Mouse (Mus musculus) cerebellum, postnatal 4 days (tissue): ENCODE measurements around the gene Olfr1392.
"Not testable (repeated sequence)": the region's sequence is repeated elsewhere in the genome, so short reads cannot be mapped to it uniquely, and the experiment has no call there.

ENCODE experiments used
- DNase-seq, 2 experiments: peaks; one replicate each; pipeline ENCODE4 v3.0.0; 2022; ENCODE audit warnings: low spot score in 2 of 2, mixed read lengths in 1 of 2

Gene Olfr1392

DNA sequence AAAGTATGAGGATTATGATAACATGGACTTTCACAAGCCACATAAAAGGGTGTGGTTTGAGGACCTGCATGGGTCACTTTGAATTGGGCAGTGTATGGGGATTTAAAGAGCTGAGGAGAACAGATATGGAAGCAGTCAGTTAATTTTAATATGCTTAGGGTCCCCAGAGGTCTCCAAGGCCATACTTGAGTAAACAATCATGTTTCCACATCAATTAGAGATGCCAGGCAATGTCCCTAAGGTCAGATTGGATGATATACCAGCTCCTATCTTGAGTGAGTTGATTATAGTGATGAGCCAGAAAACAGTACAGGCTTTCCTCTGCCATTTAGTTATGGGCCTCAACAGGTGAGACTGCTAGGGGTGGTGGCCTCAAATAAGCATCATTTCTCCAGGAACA is 19.4 kb downstream of the Olfr1392 start, which contains the start of gene Olfr10:
Gene Olfr10 (plus strand): TSS at position 301 of the 400 bp plus-strand sequence.
- no peak for DNase-seq

DNA sequence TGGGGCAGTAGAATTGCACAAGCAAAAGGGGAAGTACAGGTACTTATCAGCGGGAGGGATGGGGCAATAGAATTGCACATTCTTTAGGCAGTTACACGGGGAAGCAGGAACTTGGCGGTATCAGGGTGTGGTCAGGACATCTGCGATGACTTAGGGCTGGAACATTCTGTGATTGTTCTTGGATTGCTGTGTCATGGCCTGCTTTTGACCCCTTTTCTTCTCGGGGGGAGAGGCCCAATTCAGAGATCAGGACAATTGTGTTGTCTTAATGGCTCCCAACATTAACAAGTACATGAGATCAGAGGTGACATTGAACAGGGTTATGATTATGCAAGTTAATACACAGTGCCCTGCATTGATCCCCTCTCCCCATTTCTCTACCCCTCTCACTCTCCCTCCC is 23.5 kb downstream of the Olfr1392 start:
- DNase-seq = not testable (repeated sequence)

DNA sequence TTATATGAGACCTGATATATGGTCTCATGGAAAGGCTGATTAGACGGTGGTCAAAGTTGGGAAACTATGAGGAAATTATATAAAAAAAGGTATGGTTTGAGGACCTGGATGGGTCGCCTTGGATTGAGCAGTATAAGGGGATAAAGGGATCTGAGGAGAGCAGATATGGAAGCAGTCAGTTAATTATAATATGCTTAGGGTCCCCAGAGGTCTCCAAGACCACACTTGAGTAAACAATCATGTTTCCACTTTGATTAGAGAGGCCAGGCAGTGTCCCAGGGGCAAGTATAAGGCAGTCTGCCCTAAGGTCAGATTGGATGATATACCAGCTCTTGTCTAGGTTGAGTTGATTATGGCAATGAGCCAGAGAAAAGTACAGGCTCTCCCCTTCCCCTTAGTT is 37.4 kb downstream of the Olfr1392 start, which contains the start of gene Olfr1391:
Gene Olfr1391 (plus strand): TSS at position 301 of the 400 bp plus-strand sequence.
- DNase-seq = no peak

DNA sequence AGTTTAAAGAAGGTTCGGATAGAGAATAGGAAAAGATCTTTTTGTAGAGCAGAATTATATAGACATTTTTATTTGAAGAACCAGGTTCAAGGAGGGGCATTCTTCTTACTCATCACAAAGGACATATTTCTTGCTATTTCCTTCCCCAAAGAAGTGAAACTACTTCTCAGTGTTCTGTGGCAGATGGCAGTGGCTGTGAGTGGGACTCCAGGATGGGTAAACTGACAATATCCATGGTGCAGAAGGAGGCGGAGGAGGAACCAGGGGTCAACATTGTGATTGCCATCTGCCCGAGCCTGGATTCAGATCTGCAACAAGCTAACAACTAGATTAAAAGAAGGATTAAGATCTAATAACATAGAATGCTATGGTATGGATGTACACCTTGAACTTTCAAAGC is 41.6 kb downstream of the Olfr1392 start:
- no peak for DNase-seq

DNA sequence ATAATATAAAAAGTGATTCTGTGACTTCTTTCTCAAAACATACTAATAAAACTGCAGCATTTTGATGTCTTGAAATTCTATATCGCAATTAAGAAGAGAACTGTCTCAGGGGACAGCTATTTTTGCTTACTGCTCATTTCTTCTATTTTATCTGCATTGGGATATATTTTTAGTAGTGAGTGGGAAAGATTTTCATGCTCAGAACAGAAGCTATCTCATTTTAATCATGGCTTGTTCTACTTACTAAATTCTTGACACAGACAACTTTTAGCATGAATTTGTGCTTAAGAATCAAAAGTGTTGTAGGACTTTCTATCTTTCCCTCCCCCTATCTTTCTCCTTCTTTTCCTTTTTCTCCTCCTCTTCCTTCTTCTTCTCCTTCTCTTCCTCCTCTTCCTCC is 44.6 kb downstream of the Olfr1392 start:
- DNase-seq = no peak

DNA sequence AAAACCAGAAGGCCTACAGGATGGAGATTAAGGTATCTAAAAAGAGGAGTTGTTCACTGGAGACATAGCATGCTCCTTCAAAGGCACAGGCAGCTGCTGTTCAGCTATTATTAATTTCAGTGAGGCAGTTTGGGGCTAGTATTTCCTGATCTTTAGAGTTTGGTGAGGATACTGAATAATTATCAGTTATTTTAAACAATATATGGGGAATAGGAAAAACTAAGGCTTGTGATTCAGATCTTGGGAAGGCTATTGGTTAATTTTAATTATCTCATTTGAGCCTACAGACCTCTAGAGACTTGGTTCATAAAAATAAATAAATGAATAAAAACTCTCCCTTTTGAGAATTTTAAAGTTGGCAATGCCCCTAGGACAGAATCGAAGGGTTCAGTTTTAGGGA is 49.8 kb downstream of the Olfr1392 start, which contains the start of gene Olfr1390:
Gene Olfr1390 (plus strand): TSS at position 301 of the 400 bp plus-strand sequence.
- no peak for DNase-seq

DNA sequence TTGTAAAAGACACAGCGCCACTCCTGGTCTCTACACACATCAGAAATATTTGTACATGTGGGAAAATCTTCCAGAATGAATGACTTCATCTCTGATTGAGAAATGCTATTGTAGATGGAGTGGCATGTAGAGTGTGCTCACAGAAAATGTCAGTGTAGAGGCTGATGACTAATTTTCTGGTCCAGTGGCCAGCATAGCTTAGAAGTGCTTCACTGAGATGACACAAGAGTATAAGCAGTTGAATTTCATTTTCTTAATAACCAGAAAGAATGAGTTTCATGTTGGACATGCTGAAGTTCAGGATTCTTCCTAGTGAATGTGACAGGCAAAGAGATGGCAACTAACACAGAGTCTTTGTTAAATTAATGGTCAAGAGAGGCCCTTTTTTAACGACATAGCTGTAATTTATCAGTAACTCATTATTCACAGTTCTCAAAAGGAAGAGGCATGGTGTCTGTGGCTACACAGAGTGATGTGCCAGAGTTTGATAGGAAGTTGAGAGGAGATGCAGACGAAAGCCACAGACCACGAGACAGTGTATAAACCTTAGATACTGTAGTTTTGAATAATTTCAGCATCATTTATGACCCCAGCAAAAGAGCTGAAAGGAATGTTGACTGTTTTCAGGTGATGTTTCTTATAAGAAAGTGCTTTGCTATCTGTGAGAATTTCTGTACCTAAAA is 52.2 kb downstream of the Olfr1392 start:
- no peak for DNase-seq
